Mouse (Mus musculus) intestine, embryonic 15.5 days (tissue): ENCODE data around the gene Arrdc5. TPM values are rescaled to one million over a fixed set of nuclear protein-coding genes. Genes with fewer than 3 reads are reported as not detected.
"Not testable (repeated sequence)": the region's sequence is repeated elsewhere in the genome, so short reads cannot be mapped to it uniquely, and the experiment has no call there.

Source experiments
- ATAC-seq: fragments of 200-750 bp; cut with Nextera tagmentation; 2 replicates; pipeline ENCODE4 v1.8.0; 2017; ENCODE audit warnings: moderate TSS enrichment, moderate library complexity
- H3K27ac ChIP-seq: fragments of 300-500 bp; sonication (generic); 2 replicates; pipeline ENCODE4 v1.5.1; 2015; ENCODE audit warnings: mild to moderate bottlenecking, inconsistent platforms
- H3K27me3 ChIP-seq: fragments of 300-500 bp; sonication (generic); replicated peaks from 2 replicates; pipeline ENCODE4 v1.6.1; 2015; ENCODE audit warnings: inconsistent platforms
- H3K36me3 ChIP-seq: fragments of 300-500 bp; sonication (generic); 2 replicates; pipeline ENCODE4 v1.6.1; 2015; ENCODE audit warnings: inconsistent platforms
- H3K4me1 ChIP-seq: fragments of 300-500 bp; sonication (generic); replicated peaks from 2 replicates; pipeline ENCODE4 v1.6.1; 2015; ENCODE audit warnings: inconsistent platforms
- H3K4me2 ChIP-seq: fragments of 300-500 bp; sonication (generic); replicated peaks from 2 replicates; pipeline ENCODE4 v1.6.1; 2015; ENCODE audit warnings: mild to moderate bottlenecking, inconsistent platforms
- H3K4me3 ChIP-seq: fragments of 300-500 bp; sonication (generic); replicated peaks from 2 replicates; pipeline ENCODE4 v1.5.1; 2015; ENCODE audit warnings: inconsistent platforms
- H3K9ac ChIP-seq: fragments of 300-500 bp; sonication (generic); 2 replicates; pipeline ENCODE4 v1.6.1; 2015; ENCODE audit warnings: inconsistent platforms
- H3K9me3 ChIP-seq: fragments of 300-500 bp; sonication (generic); 2 replicates; pipeline ENCODE4 v1.6.1; 2016; ENCODE audit warnings: inconsistent platforms
- WGBS: fragments of 180-500 bp; shearing (Covaris S2); methylation state at CpG from one replicate; pipeline ENCODE4 v1.1.7; 2015; 5-methylcytosine and 5-hydroxymethylcytosine counted together
- polyA plus RNA-seq: library from polyadenylated mRNA; unstranded; fragments of >200 nt; fragmentation: Nextera tagmentation; extraction: Ambion mirVana; gene quantifications from 2 replicates; pipeline ENCODE4 v1.2.1, GENCODE M21; 2015

Gene Arrdc5
- polyA plus RNA-seq, 1 experiment from 2014 or later: not detected

- peaks cover 22% of the 10 kb centered on the region for H3K36me3 ChIP-seq
- H3K4me1 ChIP-seq: peaks cover 39% of the 10 kb centered on the region
- H3K4me2 ChIP-seq: peak overlapping the region; percentile 96
- not testable (repeated sequence) for H3K27me3 ChIP-seq, H3K9me3 ChIP-seq, H3K27ac ChIP-seq, H3K9ac ChIP-seq, ATAC-seq
- H3K4me3 ChIP-seq: peak overlapping the region; percentile 69; the same call in 1 of the 2 replicates
- WGBS: 90% methylated on average over 19 of the region's 19 CpGs
Observed at GRCm38 (mm10) chr17:56258269-56258668, 41.8 kb downstream of the Arrdc5 start.

DNA sequence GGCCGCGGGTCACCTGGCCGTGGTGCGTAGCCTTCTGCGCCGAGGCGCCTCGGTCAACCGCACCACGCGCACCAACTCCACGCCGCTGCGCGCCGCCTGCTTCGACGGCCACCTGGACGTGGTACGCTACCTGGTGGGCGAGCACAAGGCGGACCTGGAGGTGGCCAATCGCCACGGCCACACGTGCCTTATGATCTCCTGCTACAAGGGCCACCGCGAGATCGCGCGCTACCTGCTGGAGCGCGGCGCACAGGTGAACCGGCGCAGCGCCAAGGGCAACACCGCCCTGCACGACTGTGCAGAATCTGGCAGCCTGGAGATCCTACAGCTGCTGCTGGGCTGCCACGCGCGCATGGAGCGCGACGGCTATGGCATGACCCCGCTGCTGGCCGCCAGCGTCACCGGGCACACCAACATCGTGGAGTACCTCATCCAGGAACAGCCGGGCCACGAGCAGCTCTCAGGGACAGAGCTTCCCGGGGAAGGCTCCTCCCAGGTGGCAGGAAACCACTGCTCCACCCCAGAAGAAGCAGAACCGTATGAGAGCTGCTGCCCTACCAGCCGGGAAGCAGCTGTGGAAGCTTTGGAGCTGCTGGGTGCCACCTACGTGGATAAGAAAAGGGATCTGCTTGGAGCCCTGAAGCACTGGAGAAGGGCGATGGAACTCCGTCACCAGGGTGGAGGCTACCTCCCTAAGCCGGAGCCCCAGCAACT lies 42.7 kb downstream of the Arrdc5 start:
- Histone ChIP-seq H3K27ac (peak overlapping the region; percentile 72; the same call in 1 of the 2 replicates), H3K9me3 (no peaks in the 10 kb centered on the region), H3K4me2 (peak overlapping the region; percentile 96), H3K36me3 (peaks cover 16% of the 10 kb centered on the region; the same call in 1 of the 2 replicates), H3K9ac (peak overlapping the region; percentile 60), H3K4me3 (peak overlapping the region; percentile 69), H3K27me3 (no peaks in the 10 kb centered on the region), H3K4me1 (peaks cover 39% of the 10 kb centered on the region)
- ATAC-seq: peak; percentile 5
- WGBS: 9% methylated on average over 58 of the region's 58 CpGs

DNA sequence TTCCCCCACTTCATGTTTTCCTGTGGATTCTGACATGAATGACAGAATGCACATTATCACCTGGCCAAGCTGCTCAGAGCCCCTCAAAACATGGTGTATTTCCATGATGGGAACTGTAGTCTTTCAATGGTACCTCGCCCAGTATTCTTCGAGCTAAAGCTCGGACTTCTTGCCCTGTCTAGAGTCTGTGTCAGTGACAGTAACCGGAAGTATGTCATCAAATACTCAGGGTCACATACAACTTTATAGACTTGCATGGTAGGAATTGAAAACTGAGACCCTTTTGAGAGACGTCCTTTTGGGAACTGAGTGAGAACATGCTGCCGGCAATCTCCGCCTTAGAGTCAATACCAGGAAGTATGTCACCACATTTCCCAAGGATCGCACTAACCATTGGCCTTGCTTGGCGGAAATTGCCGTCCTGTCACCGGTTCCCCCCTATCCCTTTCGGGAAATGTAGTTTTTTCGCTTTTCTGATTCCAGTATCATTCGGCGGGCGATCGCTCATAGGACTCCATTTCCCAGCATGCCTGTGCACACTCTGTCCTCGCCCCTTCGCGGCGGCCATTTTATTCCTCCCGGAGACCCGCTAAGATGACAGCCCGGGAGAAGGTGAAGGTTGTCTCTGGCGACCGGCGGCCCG lies 43.7 kb downstream of the Arrdc5 start, which contains the start of gene Fem1a:
TSS of gene Fem1a (plus strand) at position 572 of the 643 bp plus-strand sequence.
- Histone ChIP-seq H3K36me3 (peaks cover 16% of the 10 kb centered on the region; the same call in 1 of the 2 replicates), H3K4me2 (peak within 1 kb of the TSS; percentile 96), H3K4me3 (peak within 1 kb of the TSS; percentile 69), H3K9ac (peak within 1 kb of the TSS; percentile 60), H3K27me3 (no peaks in the 10 kb centered on the region), H3K4me1 (peaks cover 38% of the 10 kb centered on the region), H3K27ac (peak within 1 kb of the TSS; percentile 88), H3K9me3 (no peaks in the 10 kb centered on the region)
- WGBS: under 1% methylated on average over 28 of the region's 28 CpGs
- ATAC-seq: peak; percentile 91

GRCm38 (mm10) chr17:56255863-56256238 lies 44.2 kb downstream of the Arrdc5 start:
- under 1% methylated on average over 32 of the region's 32 CpGs for WGBS
- Histone ChIP-seq H3K9me3 (no peaks in the 10 kb centered on the region), H3K27me3 (no peaks in the 10 kb centered on the region), H3K27ac (peak overlapping the region; percentile 88), H3K4me1 (peaks cover 37% of the 10 kb centered on the region), H3K4me2 (peak overlapping the region; percentile 96), H3K4me3 (peak overlapping the region; percentile 69), H3K36me3 (peaks cover 13% of the 10 kb centered on the region; the same call in 1 of the 2 replicates), H3K9ac (peak overlapping the region; percentile 15; the same call in 1 of the 2 replicates)
- ATAC-seq: peak; percentile 93

GRCm38 (mm10) chr17:56255429-56255828 lies 44.7 kb downstream of the Arrdc5 start:
- H3K27ac ChIP-seq: no peak overlapping the region
- peak; percentile 4; the same call in 1 of the 2 replicates for ATAC-seq
- WGBS: 18% methylated on average over 9 of the region's 9 CpGs
- no peaks in the 10 kb centered on the region for H3K9me3 ChIP-seq
- H3K27me3 ChIP-seq: no peaks in the 10 kb centered on the region
- peaks cover 12% of the 10 kb centered on the region; the same call in 1 of the 2 replicates for H3K36me3 ChIP-seq
- no peak overlapping the region for H3K9ac ChIP-seq
- peak overlapping the region; percentile 2; the same call in 1 of the 2 replicates for H3K4me3 ChIP-seq
- H3K4me2 ChIP-seq: peak overlapping the region; percentile 46
- peaks cover 35% of the 10 kb centered on the region for H3K4me1 ChIP-seq

GRCm38 (mm10) chr17:56254695-56255094 lies 45.4 kb downstream of the Arrdc5 start:
- Histone ChIP-seq H3K4me2 (no peak overlapping the region), H3K9me3 (no peaks in the 10 kb centered on the region), H3K4me3 (no peak overlapping the region), H3K27ac (no peak overlapping the region), H3K27me3 (no peaks in the 10 kb centered on the region), H3K4me1 (peaks cover 27% of the 10 kb centered on the region), H3K36me3 (peaks cover 6% of the 10 kb centered on the region; the same call in 1 of the 2 replicates), H3K9ac (no peak overlapping the region)
- no peak for ATAC-seq
- WGBS: 81% methylated on average over 4 of the region's 4 CpGs

GRCm38 (mm10) chr17:56251136-56251829 lies 48.8 kb downstream of the Arrdc5 start:
- Histone ChIP-seq H3K4me1 (peaks cover 4% of the 10 kb centered on the region; the same call in 1 of the 2 replicates), H3K4me2 (peak overlapping the region; percentile 22; the same call in 1 of the 2 replicates), H3K36me3 (no peaks in the 10 kb centered on the region), H3K27ac (no peak overlapping the region; the same call in 1 of the 2 replicates), H3K9me3 (no peaks in the 10 kb centered on the region), H3K27me3 (no peaks in the 10 kb centered on the region), H3K9ac (no peak overlapping the region), H3K4me3 (no peak overlapping the region)
- no peak for ATAC-seq
- WGBS: 15% methylated on average over 6 of the region's 6 CpGs

DNA sequence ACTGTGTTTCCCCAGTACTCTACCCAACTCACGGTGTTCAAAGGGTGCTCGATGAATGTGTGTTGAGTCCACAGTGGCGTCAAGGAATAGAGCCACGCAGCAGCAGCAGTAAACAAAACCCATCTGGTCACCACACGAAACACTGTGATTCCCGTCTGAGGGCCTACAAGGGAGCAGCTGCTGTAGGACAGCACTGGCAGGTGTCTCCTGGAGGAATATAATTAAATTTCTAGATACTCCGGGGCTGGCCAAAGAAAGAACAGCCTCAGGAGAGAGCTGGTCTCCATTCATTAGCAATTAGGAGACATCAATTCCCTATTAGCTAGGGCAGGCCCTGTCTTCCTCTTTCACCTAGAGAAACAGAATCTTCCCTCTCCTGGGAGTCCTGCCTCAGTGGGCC lies 54.5 kb downstream of the Arrdc5 start:
- Histone ChIP-seq H3K9me3 (no peaks in the 10 kb centered on the region), H3K36me3 (no peaks in the 10 kb centered on the region), H3K4me3 (no peak overlapping the region), H3K27ac (no peak overlapping the region), H3K9ac (no peak overlapping the region), H3K4me1 (0 out of 2 replicates have a peak, but pooled peaks cover 2% of the 10 kb centered on the region), H3K27me3 (peaks cover 4% of the 10 kb centered on the region; the same call in 1 of the 2 replicates), H3K4me2 (no peak overlapping the region)
- 56% methylated on average over 7 of the region's 7 CpGs for WGBS
- no peak for ATAC-seq

Other genes starting within 250 kb of the Arrdc5 start
- gene Ubxn6, start 225.3 kb downstream of the Arrdc5 start, polyA plus RNA-seq: 29.9 and 35.1 TPM in 2 replicates
- 85.7 and 86.9 TPM in 2 replicates for gene Hdgfl2, start 220.7 kb downstream of the Arrdc5 start, polyA plus RNA-seq
- 0.03 and 0.14 TPM in 2 replicates for gene Plin4, start 190.5 kb downstream of the Arrdc5 start, polyA plus RNA-seq
- gene Plin5, start 182.7 kb downstream of the Arrdc5 start, polyA plus RNA-seq: 0.52 and 0.85 TPM in 2 replicates
- 0.15 and 0.33 TPM in 2 replicates for gene Lrg1, start 178.3 kb downstream of the Arrdc5 start, polyA plus RNA-seq
- 1.4 TPM in 2 replicates for gene Sema6b, start 159.9 kb downstream of the Arrdc5 start, polyA plus RNA-seq
- gene Tnfaip8l1, start 137.8 kb downstream of the Arrdc5 start, polyA plus RNA-seq: 11.9 and 12.8 TPM in 2 replicates
- gene Mydgf, start 116.4 kb downstream of the Arrdc5 start, polyA plus RNA-seq: 105 and 127 TPM in 2 replicates
- gene Dpp9, start 81.4 kb downstream of the Arrdc5 start, polyA plus RNA-seq: 32.8 and 35.0 TPM in 2 replicates
- gene Fem1a, start 43.5 kb downstream of the Arrdc5 start, polyA plus RNA-seq: 12.5 and 12.8 TPM in 2 replicates
- gene Ticam1, start 23.5 kb downstream of the Arrdc5 start, polyA plus RNA-seq: 11.3 and 13.3 TPM in 2 replicates
- gene Plin3, start 7.4 kb downstream of the Arrdc5 start, polyA plus RNA-seq: 153 and 195 TPM in 2 replicates
- gene Uhrf1, start 3.0 kb upstream of the Arrdc5 start, polyA plus RNA-seq: 124 and 125 TPM in 2 replicates
- gene Kdm4b, start 25.8 kb upstream of the Arrdc5 start, polyA plus RNA-seq: 25.1 and 27.5 TPM in 2 replicates
- 56.3 and 56.8 TPM in 2 replicates for gene Ptprs, start 176.2 kb upstream of the Arrdc5 start, polyA plus RNA-seq
- gene Znrf4, start 212.1 kb upstream of the Arrdc5 start, polyA plus RNA-seq: not detected in 2 replicates